Mouse (Mus musculus) thymus, postnatal 25 days (tissue): ENCODE data around the gene Pde10a.
"Not testable (repeated sequence)": the region's sequence is repeated elsewhere in the genome, so short reads cannot be mapped to it uniquely, and the experiment has no call there.

Source experiments
- DNase-seq: peaks from one replicate; pipeline ENCODE4 v3.0.0; 2022

Gene Pde10a

DNA sequence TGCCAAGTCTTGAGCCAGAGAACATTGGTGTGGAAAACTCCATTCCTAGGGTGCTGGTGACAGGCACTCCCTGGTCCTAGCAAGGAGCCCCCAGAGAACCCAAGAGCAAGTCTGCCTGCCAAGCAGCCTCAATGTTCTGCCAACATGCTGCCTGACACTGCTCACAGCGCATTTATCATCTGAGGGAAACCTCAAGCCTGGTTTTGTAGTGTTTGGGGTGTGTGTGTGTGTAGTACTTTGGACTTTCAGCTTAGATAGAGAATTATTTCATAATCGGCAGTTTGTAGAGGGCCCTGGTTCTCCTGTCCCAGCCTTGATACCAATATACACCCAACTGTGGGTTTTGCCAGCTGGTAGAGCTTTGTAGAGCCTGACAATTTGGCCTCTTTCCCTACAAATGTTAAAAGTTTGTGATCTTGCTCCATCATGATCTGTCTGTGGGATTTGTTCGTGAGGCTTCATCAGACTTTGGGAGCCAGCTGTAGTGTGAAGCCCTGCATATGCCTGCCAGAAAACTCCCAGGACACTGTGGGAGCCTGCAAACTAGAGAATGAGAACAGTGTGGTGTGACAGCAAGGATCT lies 127.6 kb downstream of the Pde10a start:
- DNase-seq, result no peak

- no peak for DNase-seq
Measured at GRCm38 (mm10) chr17:8657661-8658060, 132.5 kb downstream of the Pde10a start.

- no peak for DNase-seq
Measured at GRCm38 (mm10) chr17:8658751-8659454, 133.7 kb downstream of the Pde10a start.

GRCm38 (mm10) chr17:8666912-8667311 lies 141.7 kb downstream of the Pde10a start:
- DNase-seq, result no peak

GRCm38 (mm10) chr17:8674651-8675050 lies 149.5 kb downstream of the Pde10a start:
- DNase-seq, result no peak

DNA sequence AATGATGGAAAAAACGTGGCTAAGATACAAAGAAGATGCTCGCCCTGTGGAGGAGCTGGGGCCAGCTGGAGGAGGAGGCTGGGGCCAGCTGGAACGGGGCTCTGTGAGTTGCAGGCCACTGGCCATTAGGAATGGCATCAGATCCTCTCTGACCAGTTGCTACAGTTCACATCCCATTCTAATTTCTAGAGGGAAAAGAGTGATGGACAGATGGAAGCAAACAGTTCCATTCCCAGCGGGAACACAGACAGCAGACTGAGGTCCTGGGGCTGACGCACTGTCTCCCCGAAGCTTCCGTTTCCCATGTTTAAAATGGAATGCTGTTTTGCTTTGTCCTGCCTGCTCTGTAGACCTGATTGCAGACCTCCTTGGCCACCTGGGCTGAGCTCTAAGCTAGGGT lies 161.2 kb downstream of the Pde10a start:
- no peak for DNase-seq

DNA sequence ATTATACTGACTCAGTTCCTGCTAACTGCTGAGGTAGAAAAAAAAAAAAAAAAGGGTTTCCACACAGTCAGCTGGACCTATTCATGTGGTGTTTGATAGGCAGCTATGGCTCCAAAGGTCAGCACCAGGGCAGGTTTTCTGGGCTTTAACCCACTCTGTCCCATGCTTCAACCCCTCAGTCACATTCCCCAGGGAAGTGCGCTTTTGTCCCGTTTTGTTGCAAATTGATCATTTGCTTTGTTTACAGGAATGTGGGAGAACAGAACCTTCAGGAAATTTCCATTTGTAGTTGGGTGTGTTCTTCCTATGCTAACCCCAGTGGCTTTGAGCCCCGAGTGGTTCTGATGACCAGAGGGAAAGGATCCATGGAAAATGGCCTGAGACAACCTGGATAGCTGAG lies 162.9 kb downstream of the Pde10a start:
- no peak for DNase-seq

DNA sequence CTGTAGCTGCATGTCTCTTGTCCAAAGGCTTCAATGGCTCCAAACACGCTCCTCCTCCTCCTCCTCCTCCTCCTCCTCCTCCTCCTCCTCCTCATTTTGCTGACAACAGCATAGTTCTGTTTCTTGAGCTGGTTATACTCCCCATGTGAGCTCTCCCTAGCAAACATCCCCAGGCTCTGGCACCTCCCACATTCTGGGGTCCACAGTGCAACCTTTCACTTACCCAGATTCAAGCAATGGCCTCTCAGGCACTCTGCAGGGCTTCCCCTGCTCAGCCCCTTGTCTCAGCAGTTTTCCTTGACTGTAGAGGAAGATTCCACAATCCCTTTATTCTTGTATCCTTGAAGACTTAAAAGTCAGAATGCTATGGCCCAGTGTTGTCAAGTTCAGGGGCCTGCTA lies 173.1 kb downstream of the Pde10a start:
- no peak for DNase-seq

DNA sequence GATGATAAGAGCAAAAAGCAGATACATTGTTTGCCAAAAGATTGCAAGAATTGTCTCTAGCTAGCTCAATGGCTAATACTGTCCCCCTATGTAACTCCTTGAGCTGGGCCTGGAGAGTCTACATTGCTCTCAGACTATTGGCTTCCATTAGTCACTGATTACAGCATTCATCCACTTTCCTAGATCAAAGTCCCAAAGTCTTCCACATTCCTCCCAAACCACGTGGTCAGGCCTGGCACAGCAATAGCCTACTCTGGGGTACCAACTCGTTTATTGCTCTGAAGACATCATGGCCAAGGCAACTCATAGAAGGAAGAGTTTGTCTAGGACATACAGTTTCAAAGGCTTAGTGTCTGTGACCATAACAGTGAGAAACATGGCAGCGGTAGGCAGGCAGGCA lies 173.6 kb downstream of the Pde10a start:
- no peak for DNase-seq

DNA sequence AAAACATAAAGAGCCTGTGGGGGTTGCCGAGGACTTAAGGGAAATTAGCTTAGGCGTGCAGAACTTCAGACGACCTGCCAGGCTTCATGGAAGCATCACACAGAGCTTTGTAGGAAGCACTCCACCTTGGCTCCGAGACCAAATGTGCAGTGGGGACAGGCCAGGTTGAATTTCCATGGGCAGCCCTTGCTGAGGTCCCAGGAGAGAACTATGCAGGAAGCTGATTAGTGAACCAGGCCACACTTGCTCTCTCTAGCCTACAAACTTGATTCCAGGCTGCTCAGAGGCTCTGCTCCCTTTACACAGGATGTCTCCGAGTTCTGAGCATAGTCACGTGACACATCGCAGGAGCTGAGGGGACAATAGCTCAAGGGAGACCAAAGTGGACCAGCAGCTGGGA lies 175.9 kb downstream of the Pde10a start:
- DNase-seq, result no peak

- no peak for DNase-seq
Measured at GRCm38 (mm10) chr17:8702503-8702902, 177.3 kb downstream of the Pde10a start.

DNA sequence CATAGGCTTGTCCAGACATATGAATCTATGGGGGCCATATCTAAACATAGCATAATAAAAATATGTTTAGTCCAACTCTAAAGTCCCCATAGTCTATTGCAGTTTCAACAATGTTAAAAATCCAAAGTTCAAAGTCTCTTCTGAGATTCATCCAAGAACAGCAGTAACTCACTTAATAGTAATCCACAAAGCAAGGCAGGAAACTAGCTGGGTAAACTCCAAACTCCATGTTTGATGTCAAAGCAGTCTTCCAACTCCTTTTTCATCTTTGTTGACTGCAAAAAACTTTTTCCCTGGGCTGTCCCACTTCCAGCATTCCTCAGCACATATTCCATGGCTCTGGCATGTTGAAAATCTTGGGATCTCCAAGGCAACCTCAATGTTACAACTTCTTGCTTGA lies 182.8 kb downstream of the Pde10a start:
- no peak for DNase-seq

DNA sequence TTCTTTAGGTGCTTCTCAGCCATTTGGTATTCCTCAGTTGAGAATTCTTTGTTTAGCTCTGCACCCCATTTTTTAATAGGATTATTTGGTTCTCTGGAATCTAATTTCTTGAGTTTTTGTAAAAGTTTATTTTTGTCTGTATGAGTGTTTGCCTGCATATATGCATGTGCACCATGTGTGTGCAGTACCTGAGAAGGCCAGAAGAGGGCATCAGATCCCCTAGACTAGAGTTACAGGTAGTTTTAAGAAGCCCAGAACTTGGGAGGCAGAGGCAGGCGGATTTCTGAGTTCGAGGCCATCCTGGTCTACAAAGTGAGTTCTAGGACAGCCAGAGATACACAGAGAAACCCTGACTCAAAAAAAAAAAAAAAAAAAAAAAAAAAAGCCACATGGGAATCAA lies 187.6 kb downstream of the Pde10a start:
- not testable (repeated sequence) for DNase-seq

- DNase-seq, result no peak
Measured at GRCm38 (mm10) chr17:8720961-8721360, 195.8 kb downstream of the Pde10a start.

DNA sequence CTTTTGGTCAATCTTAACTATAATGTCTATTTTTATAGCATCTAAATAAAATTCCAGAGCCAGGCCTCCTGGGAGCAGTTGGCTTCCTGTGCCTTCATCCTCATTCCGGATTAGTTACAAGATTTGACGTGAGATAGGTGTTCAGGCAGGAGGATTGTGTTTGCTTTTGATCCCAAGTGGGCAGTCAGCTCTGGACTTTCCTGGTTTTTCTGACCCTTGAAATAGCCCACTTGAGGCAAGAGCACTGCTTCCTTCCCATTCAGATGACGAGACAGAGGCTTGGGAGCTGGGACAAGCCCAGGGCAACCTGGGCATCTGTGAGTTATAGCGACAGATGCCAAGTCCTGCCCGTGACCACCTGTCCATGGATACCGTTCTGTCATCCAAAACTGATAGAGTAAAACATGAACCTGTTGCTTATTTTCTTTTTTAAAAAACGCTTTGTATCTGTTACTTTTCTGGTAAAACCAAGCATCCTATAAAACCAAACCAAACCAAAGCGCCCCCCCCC lies 199.3 kb downstream of the Pde10a start:
- DNase-seq, result no peak

GRCm38 (mm10) chr17:8728646-8729045 lies 203.5 kb downstream of the Pde10a start:
- DNase-seq, result no peak

DNA sequence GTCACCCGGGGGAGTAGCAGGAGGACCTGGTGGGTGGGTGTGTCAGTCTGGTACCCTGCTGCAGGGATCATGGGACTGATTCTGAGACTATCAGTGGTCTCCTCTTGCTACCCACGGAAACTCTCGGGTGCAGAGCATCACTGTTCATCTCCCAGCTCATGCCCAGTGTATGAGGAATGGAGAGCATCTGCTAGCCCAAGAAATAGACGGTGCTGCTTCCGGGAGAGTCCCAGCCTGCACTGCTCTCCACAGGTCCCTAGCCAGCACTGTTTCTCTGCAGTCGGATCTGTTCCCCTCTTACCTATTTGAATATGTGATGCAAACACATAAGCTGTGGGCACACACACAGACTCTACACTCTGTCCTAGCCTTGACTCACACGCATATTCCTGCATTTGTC lies 204.6 kb downstream of the Pde10a start:
- DNase-seq, result no peak

DNA sequence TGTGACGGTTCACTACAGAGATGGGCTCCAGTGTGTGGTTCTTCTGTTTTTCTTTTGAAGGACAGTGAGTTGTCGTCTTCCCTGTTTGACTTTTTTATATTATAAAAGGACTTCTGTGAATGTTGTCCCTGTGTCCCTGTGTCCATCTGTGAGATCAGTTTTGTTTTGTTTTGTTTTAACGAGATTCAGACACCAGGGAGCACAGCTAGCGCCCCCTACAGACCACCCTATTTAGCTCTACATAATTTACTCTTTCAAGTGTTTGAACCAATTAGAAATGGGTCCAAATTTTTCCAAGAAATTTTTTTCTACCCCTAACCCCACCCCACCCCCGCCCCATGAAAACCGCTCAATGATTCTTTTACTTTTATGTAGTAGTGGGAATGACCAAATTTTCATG lies 205.9 kb downstream of the Pde10a start:
- DNase-seq, result no peak

DNA sequence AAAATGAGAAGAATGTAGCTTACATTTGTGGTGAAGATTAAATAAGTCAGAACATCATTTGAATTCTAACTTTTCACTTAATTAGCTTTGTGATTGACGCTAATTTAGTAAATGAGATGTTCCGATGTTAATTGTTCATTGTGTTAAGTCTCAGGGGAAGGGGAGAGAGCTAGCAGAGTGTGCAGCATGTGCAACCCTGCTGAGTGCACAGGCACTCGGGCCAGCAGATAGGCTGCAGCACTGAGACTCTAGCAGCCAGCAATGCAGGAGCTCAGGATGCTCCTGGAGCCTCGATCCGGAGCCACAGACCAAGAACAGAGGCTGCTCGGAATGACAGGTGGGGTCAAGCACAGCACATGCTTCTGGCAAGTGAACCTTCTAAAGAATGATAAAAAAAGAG lies 211.1 kb downstream of the Pde10a start:
- DNase-seq, result no peak

DNA sequence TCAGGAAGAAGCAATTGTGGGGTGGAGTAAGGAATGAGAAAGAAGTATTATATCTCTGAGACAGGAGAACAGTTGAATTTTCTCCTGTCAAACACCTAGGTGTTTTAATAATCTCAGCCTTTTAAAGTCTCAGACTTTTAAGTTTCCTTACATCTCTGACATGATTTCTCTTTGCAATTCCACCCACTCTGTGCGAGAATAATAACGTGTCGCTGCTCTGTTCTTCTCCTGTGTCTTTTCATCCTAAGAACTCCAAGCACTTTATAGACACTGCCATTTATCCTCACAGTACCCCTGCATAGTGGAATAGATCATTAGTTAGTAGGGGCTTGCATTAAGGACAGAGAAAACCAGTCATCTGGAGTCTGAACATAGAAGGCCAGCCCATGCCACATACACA lies 217.6 kb downstream of the Pde10a start:
- DNase-seq, result no peak

GRCm38 (mm10) chr17:8745334-8745733 lies 220.2 kb downstream of the Pde10a start:
- no peak for DNase-seq

- no peak for DNase-seq
Measured at GRCm38 (mm10) chr17:8749426-8749825, 224.3 kb downstream of the Pde10a start.

GRCm38 (mm10) chr17:8757576-8757975 lies 232.4 kb downstream of the Pde10a start:
- DNase-seq, result no peak

GRCm38 (mm10) chr17:8763248-8763647 lies 238.1 kb downstream of the Pde10a start:
- DNase-seq, result no peak
